Mouse (Mus musculus) retina, adult 2 months (tissue): ENCODE measurements around the gene Ltv1.
"Not testable (repeated sequence)": the region's sequence is repeated elsewhere in the genome, so short reads cannot be mapped to it uniquely, and the experiment has no call there.

Source experiments
- DNase-seq: peaks from one replicate; pipeline ENCODE4 v3.0.0-alpha.2; 2012; ENCODE audit warnings: low read depth, low spot score

The Ltv1 gene

DNA sequence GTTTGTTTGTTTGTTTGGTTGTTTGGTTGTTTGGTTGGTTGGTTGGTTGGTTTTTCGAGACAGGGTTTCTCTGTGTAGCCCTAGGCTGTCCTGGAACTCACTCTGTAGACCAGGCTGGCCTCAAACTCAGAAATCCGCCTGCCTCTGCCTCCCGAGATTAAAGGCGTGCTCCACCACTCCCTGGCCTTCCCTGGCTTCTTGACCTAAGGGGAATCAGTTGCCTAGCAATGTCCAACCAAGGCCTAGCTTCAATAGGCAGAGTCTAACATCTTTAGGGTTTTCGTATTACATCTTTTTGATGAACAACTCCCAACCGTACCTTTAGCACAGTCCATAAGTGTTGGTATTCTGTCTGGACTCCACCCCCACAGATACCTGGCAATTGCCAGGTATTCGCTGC is 528 bp upstream of the Ltv1 start:
- not testable (repeated sequence) for DNase-seq

- DNase-seq, result no peak
Measured at GRCm38 (mm10) chr10:13189881-13190280, 3.1 kb downstream of the Ltv1 start.

DNA sequence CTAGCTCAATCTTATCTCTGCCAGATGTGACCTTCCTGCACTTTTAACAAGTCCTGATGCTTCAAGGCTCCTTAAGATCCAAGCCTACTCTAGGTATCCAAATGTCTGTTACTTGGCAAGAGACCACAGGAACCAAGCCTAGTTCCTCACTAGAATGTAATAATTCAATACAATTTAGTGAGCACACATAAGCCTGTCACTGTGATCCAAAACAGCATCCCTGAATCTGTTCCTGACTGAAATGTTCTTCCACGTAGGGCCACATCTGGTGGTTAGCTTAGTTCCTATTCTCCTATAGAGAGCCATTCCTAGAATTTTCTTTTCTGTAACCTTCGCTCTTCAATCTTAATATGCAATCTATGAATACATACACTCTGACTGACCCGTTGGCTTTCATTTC is 6.2 kb downstream of the Ltv1 start:
- no peak for DNase-seq

GRCm38 (mm10) chr10:13184170-13184766 is 8.7 kb downstream of the Ltv1 start:
- no peak for DNase-seq

DNA sequence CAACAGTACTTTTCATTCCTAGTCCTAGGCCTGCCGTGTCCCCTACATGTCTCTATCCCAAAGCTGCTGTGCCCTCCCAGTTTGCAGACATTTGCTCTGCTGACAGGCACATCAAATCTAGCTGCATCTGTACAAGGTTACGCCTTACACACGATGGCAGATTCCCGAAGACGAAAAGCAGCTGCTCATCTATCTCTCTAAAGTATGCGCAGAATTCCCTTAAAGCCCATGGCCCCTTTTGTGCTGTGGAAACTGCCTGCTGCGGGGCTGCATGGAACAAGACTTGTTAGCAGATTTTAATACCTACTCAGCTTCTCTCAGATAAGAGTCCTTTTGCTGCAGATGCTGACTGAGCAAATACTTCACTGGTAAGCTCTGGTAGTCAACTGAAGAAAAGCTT is 12.8 kb downstream of the Ltv1 start:
- no peak for DNase-seq

- DNase-seq, result no peak
Measured at GRCm38 (mm10) chr10:13177973-13178624, 14.9 kb downstream of the Ltv1 start, which contains the start of gene Zc2hc1b. Zc2hc1b (minus strand) TSS chr10:13178023.

- DNase-seq, result no peak
Measured at GRCm38 (mm10) chr10:13175866-13176265, 17.1 kb downstream of the Ltv1 start.

GRCm38 (mm10) chr10:13172798-13173221 is 20.2 kb downstream of the Ltv1 start:
- DNase-seq, result no peak

DNA sequence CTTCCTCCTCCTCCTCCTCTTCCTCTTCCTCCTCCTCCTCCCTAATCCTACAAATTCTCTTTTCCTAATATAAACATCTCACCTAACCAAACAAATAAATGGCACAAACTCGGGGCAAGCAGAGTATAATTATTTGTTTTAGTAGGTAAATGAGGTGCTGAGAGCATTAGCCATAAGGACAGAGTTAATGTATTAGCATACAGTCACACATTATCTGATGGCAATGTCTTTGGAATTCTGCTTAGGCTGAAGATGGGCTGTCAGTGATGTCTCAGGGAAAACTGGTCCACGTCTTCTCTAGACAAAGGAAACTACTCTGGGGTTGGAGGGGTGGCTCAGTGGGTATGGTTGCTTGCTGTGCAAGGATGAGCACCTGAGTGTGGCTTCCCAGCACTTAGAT is 21.5 kb downstream of the Ltv1 start:
- no peak for DNase-seq

- DNase-seq, result no peak
Measured at GRCm38 (mm10) chr10:13170739-13171448, 22.1 kb downstream of the Ltv1 start.

DNA sequence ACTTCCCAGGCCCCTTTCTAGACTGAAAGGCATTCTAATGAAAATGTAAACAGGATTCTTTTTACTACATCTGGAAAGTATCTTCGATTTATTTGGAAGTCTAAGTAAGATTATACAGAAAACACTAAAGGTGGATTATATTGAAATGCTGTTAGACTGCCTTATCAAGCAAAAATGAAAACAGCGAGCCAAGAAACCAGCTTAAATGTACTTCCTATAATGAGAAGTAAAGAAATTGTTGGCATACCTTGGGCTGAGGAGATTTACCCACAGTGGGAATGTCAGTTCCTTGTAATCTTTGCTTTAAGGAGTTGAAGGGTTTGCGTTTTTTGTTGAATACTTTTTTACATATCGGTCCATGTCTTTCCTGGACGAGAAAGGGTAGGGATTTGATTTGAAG is 24.5 kb downstream of the Ltv1 start:
- DNase-seq, result no peak

DNA sequence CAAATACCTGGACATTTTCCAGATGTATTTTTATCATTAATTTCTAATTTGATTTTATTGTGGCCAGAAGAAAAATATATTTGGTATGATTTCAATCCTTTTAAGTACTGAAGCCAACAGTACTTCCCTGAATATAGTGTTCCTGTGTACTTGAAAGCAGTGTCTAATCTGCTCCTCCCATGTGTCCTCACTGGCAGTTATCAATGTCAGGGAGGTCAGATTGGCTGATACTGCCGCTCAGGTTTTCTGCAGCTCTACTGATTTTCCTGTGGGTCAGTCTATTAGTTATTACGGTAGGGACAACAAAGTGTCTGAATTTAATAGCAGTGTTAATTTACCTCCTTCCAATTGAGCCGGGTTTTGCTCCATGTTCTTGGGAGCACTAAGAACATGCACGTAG is 30.9 kb downstream of the Ltv1 start:
- DNase-seq, result no peak

DNA sequence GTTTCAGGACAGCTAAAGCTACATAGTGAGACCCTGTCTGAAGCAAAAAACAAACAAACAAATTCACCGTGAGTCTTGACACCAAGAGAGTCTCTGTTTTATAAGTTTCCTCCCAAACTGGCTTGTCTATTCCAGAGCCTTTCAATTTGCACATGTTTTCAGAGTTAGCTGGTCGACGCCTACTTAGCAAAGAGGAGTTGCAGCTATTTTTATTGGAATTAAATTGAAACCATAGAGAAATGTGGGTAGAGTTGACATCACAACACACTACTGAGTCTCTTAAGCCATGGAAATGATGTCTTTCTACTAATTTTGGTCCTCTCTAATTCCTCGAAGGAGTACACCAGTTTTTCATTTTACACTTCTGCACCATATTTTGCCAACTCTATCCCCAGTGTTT is 32.1 kb downstream of the Ltv1 start:
- no peak for DNase-seq

- DNase-seq, result no peak
Measured at GRCm38 (mm10) chr10:13155377-13155776, 37.6 kb downstream of the Ltv1 start.

GRCm38 (mm10) chr10:13152811-13153364 is 40.1 kb downstream of the Ltv1 start:
- no peak for DNase-seq

- no peak for DNase-seq
Measured at GRCm38 (mm10) chr10:13151353-13151752, 41.6 kb downstream of the Ltv1 start.

DNA sequence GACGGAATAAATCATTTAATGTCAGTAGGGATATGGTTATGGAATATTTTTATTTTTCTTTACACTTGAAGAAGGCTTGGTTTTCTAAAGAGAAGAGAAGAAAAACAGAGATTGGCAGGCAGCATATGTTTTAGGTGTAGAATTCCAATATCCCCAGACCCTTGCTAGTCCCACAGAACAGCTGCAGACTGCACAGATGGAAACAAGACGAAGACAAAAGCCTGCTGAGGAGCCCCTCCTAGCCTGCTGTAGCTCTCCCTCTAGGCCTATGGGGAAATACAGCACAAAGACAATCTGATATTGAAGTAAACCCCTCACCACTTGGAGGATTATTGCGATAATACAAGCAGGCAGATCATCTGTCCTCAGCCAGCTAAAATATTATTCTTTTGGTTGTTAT is 42.5 kb downstream of the Ltv1 start:
- no peak for DNase-seq

- DNase-seq, result no peak
Measured at GRCm38 (mm10) chr10:13140434-13140833, 52.5 kb downstream of the Ltv1 start.

DNA sequence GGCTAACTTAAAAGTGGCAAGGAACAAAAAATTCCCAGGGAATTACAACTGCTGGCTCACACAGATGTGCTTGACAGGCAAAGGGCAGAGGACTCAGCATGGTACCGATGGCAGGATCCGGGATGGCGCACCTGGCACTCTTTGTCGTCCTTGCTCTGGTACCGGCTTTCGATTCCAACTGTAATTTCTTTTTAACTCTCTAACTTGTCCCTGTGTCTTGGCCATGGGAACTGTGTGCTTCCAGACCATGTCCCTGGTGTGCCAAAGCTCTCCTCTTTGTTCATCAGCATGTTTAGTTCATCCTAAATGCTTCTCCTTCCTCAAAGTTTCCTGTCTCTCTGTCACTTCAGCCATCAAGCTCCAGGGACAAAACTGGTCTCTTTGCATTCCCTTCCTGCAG is 55.1 kb downstream of the Ltv1 start:
- no peak for DNase-seq

DNA sequence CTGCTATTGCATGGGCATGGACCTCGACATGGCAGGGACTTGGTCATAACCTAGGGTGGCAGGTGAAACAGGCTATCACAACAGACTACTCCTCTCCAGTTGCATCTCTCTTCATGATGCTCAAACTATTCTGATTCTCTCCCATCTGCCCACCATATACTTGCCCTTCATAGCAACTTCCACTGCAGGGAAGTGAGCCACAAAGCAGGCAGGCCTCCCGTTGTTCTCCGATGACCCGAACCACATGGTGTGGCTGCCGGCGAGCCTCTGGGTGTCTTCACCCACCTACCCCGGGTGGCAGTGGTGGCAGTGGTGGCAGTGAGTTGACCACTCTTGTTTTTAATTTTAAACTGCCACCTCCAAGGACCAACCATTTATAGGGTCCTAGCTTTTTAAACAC is 57.2 kb downstream of the Ltv1 start:
- no peak for DNase-seq

DNA sequence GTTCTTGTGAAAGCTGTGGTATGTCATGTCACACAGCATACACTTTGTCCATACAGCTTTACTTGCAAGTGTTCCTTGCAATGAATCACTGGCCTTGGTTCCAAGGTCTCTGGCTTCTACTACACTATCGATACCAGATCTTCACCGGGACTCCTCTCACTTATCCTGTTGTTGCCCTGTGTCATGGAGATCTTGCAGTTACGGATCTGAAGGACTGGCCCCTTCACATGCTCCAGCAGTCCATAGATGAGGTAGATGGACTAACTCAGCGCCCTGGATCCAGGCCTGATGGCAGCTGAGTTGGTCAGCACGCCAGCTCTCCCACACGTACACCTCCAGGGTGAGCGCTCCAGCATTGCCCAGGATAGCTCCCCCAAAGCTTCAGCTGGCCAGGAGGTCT is 57.7 kb downstream of the Ltv1 start:
- no peak for DNase-seq

GRCm38 (mm10) chr10:13133850-13134249 is 59.1 kb downstream of the Ltv1 start:
- DNase-seq, result no peak
